Mouse (Mus musculus) layer of hippocampus, postnatal 14 days (tissue): ENCODE data around the gene Ecm1. TPM values are rescaled to one million over a fixed set of nuclear protein-coding genes. Genes with fewer than 3 reads are reported as not detected.
"Not testable (repeated sequence)": the region's sequence is repeated elsewhere in the genome, so short reads cannot be mapped to it uniquely, and the experiment has no call there.

ENCODE experiments used
- DNase-seq, 2 experiments: peaks; one replicate each; pipeline ENCODE4 v3.0.0; 2021 to 2022; ENCODE audit warnings: low spot score in 2 of 2, mixed read lengths in 1 of 2
- microRNA-seq, 2 experiments: library from miRNA; unstranded; fragments of <30 nt; microRNA quantifications; one replicate each; pipeline ENCODE4 v1.2.0; 2021
- total RNA-seq, 2 experiments: library from RNA; stranded (reverse); gene quantifications; 2 replicates each; pipeline ENCODE4 v1.2.3; 2021

Gene Ecm1
- total RNA-seq, 2 experiments from 2014 or later: 12.2 to 13.7 TPM

GRCm38 (mm10) chr3:95690552-95690951 is 48.8 kb downstream of the Ecm1 start:
- DNase-seq: not testable (repeated sequence)

- no peak for DNase-seq
Measured at GRCm38 (mm10) chr3:95689940-95690339, 49.4 kb downstream of the Ecm1 start.

GRCm38 (mm10) chr3:95689171-95689915 is 50.0 kb downstream of the Ecm1 start:
- no peak for DNase-seq

- no peak for DNase-seq
Measured at GRCm38 (mm10) chr3:95687524-95688421, 51.6 kb downstream of the Ecm1 start, which contains the start of gene Adamtsl4. Gene Adamtsl4, minus strand, starts transcription at chr3:95687917.

- no peak for DNase-seq
Measured at GRCm38 (mm10) chr3:95687168-95687523, 52.2 kb downstream of the Ecm1 start.

- DNase-seq: no peak
Measured at GRCm38 (mm10) chr3:95686492-95687167, 52.7 kb downstream of the Ecm1 start.

GRCm38 (mm10) chr3:95685701-95686100 is 53.7 kb downstream of the Ecm1 start:
- DNase-seq: no peak

- DNase-seq: no peak
Measured at GRCm38 (mm10) chr3:95685301-95685700, 54.1 kb downstream of the Ecm1 start.

- DNase-seq: no peak
Measured at GRCm38 (mm10) chr3:95684846-95685245, 54.5 kb downstream of the Ecm1 start.

Small RNA genes lying within 50 kb of the gene (microRNA-seq; reads per million reads assigned to microRNA genes)
- gene Mir7014: 0 to 0.23 reads per million in 2 experiments

Other genes with a start within 250 kb of the Ecm1 start
- 1 to 10 TPM; 7.1 to 8.0 TPM for gene Ctsk, start 240.3 kb downstream of the Ecm1 start, total RNA-seq
- gene Ctss, start 212.8 kb downstream of the Ecm1 start, total RNA-seq: 10 to 100 TPM; 32.3 to 35.9 TPM
- gene Hormad1, start 179.9 kb downstream of the Ecm1 start, total RNA-seq: not detected
- gene Golph3l, start 150.6 kb downstream of the Ecm1 start, total RNA-seq: 10 to 100 TPM; 20.6 to 22.2 TPM
- 100 to 1,000 TPM; 288 to 297 TPM for gene Ensa, start 114.6 kb downstream of the Ecm1 start, total RNA-seq
- gene Mcl1, start 80.8 kb downstream of the Ecm1 start, total RNA-seq: 10 to 100 TPM; 64.6 to 65.1 TPM
- gene Adamtsl4, start 51.7 kb downstream of the Ecm1 start, total RNA-seq: 1 to 10 TPM; 3.0 to 4.1 TPM
- 10 to 100 TPM; 39.9 to 40.0 TPM for gene Tars2, start 20.6 kb upstream of the Ecm1 start, total RNA-seq
- 10 to 100 TPM; 60.4 to 63.5 TPM for gene Rprd2, start 79.3 kb upstream of the Ecm1 start, total RNA-seq
- 10 to 100 TPM; 28.8 to 30.7 TPM for gene Prpf3, start 116.3 kb upstream of the Ecm1 start, total RNA-seq
- 100 to 1,000 TPM; 134 to 162 TPM for gene Mrps21, start 131.9 kb upstream of the Ecm1 start, total RNA-seq
- 10 to 100 TPM; 10.1 to 10.9 TPM for gene Ciart, start 142.7 kb upstream of the Ecm1 start, total RNA-seq
- 1 to 10 TPM; 6.4 to 9.6 TPM for gene BC028528, start 152.4 kb upstream of the Ecm1 start, total RNA-seq
- gene Aph1a, start 154.4 kb upstream of the Ecm1 start, total RNA-seq: 10 to 100 TPM; 76.1 to 83.5 TPM
- gene Car14, start 165.1 kb upstream of the Ecm1 start, total RNA-seq: 10 to 100 TPM in 1 of 2 experiments, 1 to 10 TPM in 1; 6.8 to 11.9 TPM
- gene Anp32e, start 189.7 kb upstream of the Ecm1 start, total RNA-seq: 100 to 1,000 TPM; 101 TPM